Comparison of ENCODE assay signal across 13 mouse cellular contexts in genomic region chr5:117137594-117137993, GRCm38 (mm10). TPM values are rescaled to one million over a fixed set of nuclear protein-coding genes. Genes with fewer than 3 reads are reported as not detected.
DNase-seq lines count a peak whose midpoint lies in the region; ATAC-seq and TF ChIP-seq lines count a peak whose summit lies in the region.
"Had no signal": no experiment of that assay in that cellular context is flagged by ENCODE, and none has a peak within 500 bp of the region (broad histone marks: within the 10 kb centered on the region; RNA-seq: fewer than 3 reads in every experiment).

No protein-coding gene starts in this region.

- in situ Hi-C loops in CH12.LX (cut with MboI; ENCODE audit: low pct_ligation_motif_present, low pct_unique_long_range_greater_than_20kb, low sequenced_read_pairs), result loop anchor here (5.0 kb wide), 1 partner anchor 40 kb away; no protein-coding TSS in a partner anchor

- dilution Hi-C loops in CH12.LX (cut with MboI; ENCODE audit: extremely low pct_ligation_motif_present, extremely low pct_unique_long_range_greater_than_20kb, low sequenced_read_pairs), result no loop called here

- 64% methylated on average over 8 of the region's 8 CpGs for WGBS in intestine, embryonic 16.5 days
- 67% methylated on average over 8 of the region's 8 CpGs for WGBS in intestine, embryonic 15.5 days
- 20% methylated on average over 8 of the region's 8 CpGs for WGBS in liver, embryonic 12.5 days (ENCODE audit: insufficient replicate concordance)

- TF ChIP-seq RAD21 in CH12.LX (IDR thresholded peaks at IDR 0.05; ENCODE audit: low read depth, low read length) (no peak), MEL (IDR thresholded peaks at IDR 0.05; ENCODE audit: low read depth, low read length) (no peak)

- H3K27me3 ChIP-seq in intestine, embryonic 16.5 days (replicated peaks; ENCODE audit: control insufficient read depth, insufficient read depth, low read length), result no peaks in the 10 kb centered on the region
- H3K27me3 ChIP-seq in intestine, embryonic 15.5 days (replicated peaks), result no peaks in the 10 kb centered on the region
- H3K27me3 ChIP-seq in CH12.LX (replicated peaks) (no peaks in the 10 kb centered on the region), MEL (ENCODE audit: control insufficient read depth in 1 of 2, insufficient read depth in 2 of 2, low read length in 2 of 2) (no peaks in the 10 kb centered on the region)
- H3K27me3 ChIP-seq in liver, embryonic 12.5 days (replicated peaks), result no peaks in the 10 kb centered on the region
- H3K27me3 ChIP-seq: embryonic facial prominence, embryonic 13.5 days; forebrain, embryonic 15.5 days; limb, embryonic 12.5 days; neural tube, embryonic 13.5 days had no signal

- peaks cover 56% of the 10 kb centered on the region for H3K4me1 ChIP-seq in intestine, embryonic 16.5 days (ENCODE audit: control insufficient read depth, insufficient read depth, low read length)
- H3K4me1 ChIP-seq in intestine, embryonic 15.5 days (replicated peaks), result peaks cover 37% of the 10 kb centered on the region
- H3K4me1 ChIP-seq in CH12.LX (ENCODE audit: control insufficient read depth in 1 of 2, insufficient read depth in 2 of 2) (peaks cover 25 to 70% of the 10 kb centered on the region in 2 experiments), MEL (ENCODE audit: control insufficient read depth in 1 of 2, insufficient read depth in 2 of 2, low read length in 2 of 2) (peaks cover 13 to 35% of the 10 kb centered on the region in 2 experiments)
- peaks cover 96% of the 10 kb centered on the region for H3K4me1 ChIP-seq in liver, embryonic 12.5 days

- H3K4me3 ChIP-seq in intestine, embryonic 16.5 days (ENCODE audit: low read length), result no peak overlapping the region
- H3K4me3 ChIP-seq in intestine, embryonic 15.5 days (replicated peaks), result no peak overlapping the region
- H3K4me3 ChIP-seq in CH12.LX (replicated peaks in 1 of 3; ENCODE audit: low read depth in 2 of 3, low read length in 2 of 3, poor library complexity in 1 of 3) (no peak overlapping the region), MEL (ENCODE audit: control insufficient read depth in 1 of 2, insufficient read depth in 1 of 2, low read depth in 2 of 2, low read length in 2 of 2) (peak overlapping the region; percentile 39 to 76)
- peak overlapping the region; percentile 65 for H3K4me3 ChIP-seq in liver, embryonic 12.5 days
- H3K4me3 ChIP-seq in left cerebral cortex, adult 2 months, result no peak overlapping the region
- H3K4me3 ChIP-seq: embryonic facial prominence, embryonic 13.5 days; forebrain, embryonic 15.5 days; limb, embryonic 12.5 days; neural tube, embryonic 13.5 days had no signal

- intact Hi-C loops in left cerebral cortex, adult 2 months (cut with DNase I), result no loop called here

- H3K36me3 ChIP-seq in intestine, embryonic 16.5 days (ENCODE audit: control insufficient read depth, insufficient read depth, low read length), result no peaks in the 10 kb centered on the region
- H3K36me3 ChIP-seq in intestine, embryonic 15.5 days, result no peaks in the 10 kb centered on the region
- H3K36me3 ChIP-seq in CH12.LX (replicated peaks in 1 of 2; ENCODE audit: control insufficient read depth in 1 of 2, insufficient read depth in 1 of 2, low read length in 1 of 2) (peaks cover 0 to 39% of the 10 kb centered on the region in 2 experiments), MEL (ENCODE audit: control insufficient read depth in 1 of 2, insufficient read depth in 2 of 2, low read length in 2 of 2) (peaks cover 0 to 29% of the 10 kb centered on the region in 2 experiments)
- H3K36me3 ChIP-seq in liver, embryonic 12.5 days, result peaks cover 22% of the 10 kb centered on the region
- H3K36me3 ChIP-seq: embryonic facial prominence, embryonic 13.5 days; forebrain, embryonic 15.5 days; limb, embryonic 12.5 days; neural tube, embryonic 13.5 days had no signal

- DNase-seq in CH12.LX (ENCODE audit: extremely low read depth), result no peak
- DNase-seq in MEL (ENCODE audit: low read depth, low spot score), result peak; percentile 66
- DNase-seq in left cerebral cortex, adult 2 months (ENCODE audit: extremely low spot score in 1 of 2, low spot score in 2 of 2), result no peak
- no peak for DNase-seq in left cerebral cortex, adult 18-20 months (ENCODE audit: low spot score in 2 of 2)
- DNase-seq: cerebellum, adult 11-12 months had no signal

- peak overlapping the region; percentile 62 for H3K27ac ChIP-seq in intestine, embryonic 16.5 days (ENCODE audit: low read length)
- H3K27ac ChIP-seq in intestine, embryonic 15.5 days, result no peak overlapping the region
- no peak overlapping the region for H3K27ac ChIP-seq in CH12.LX (ENCODE audit: insufficient read depth, low read depth)
- H3K27ac ChIP-seq in MEL (ENCODE audit: control insufficient read depth, low read depth, low read length), result peak overlapping the region; percentile 91
- H3K27ac ChIP-seq in liver, embryonic 12.5 days, result peak overlapping the region; percentile 96
- H3K27ac ChIP-seq in left cerebral cortex, adult 2 months, result no peak overlapping the region
- H3K27ac ChIP-seq: embryonic facial prominence, embryonic 13.5 days; forebrain, embryonic 15.5 days; limb, embryonic 12.5 days; neural tube, embryonic 13.5 days had no signal

- peaks cover 57% of the 10 kb centered on the region for H3K79me2 ChIP-seq in CH12.LX (replicated peaks; ENCODE audit: control insufficient read depth, extremely low read depth, insufficient read depth, poor library complexity, severe bottlenecking)
- peaks cover 74% of the 10 kb centered on the region for H3K79me2 ChIP-seq in MEL (ENCODE audit: control insufficient read depth, insufficient read depth, low read length, poor library complexity)

- no peaks in the 10 kb centered on the region for H3K9me3 ChIP-seq in intestine, embryonic 16.5 days (ENCODE audit: control insufficient read depth, low read length)
- H3K9me3 ChIP-seq in intestine, embryonic 15.5 days, result no peaks in the 10 kb centered on the region
- H3K9me3 ChIP-seq in CH12.LX (replicated peaks; ENCODE audit: low read length) (no peaks in the 10 kb centered on the region), MEL (replicated peaks; ENCODE audit: insufficient read depth, low read length) (no peaks in the 10 kb centered on the region)
- no peaks in the 10 kb centered on the region for H3K9me3 ChIP-seq in liver, embryonic 12.5 days (replicated peaks)
- H3K9me3 ChIP-seq: embryonic facial prominence, embryonic 13.5 days; forebrain, embryonic 15.5 days; limb, embryonic 12.5 days; neural tube, embryonic 13.5 days had no signal

- no peak overlapping the region for H3K9ac ChIP-seq in intestine, embryonic 16.5 days (ENCODE audit: low read depth, low read length)
- no peak overlapping the region for H3K9ac ChIP-seq in intestine, embryonic 15.5 days
- H3K9ac ChIP-seq in CH12.LX (ENCODE audit: insufficient read depth, low read depth), result no peak overlapping the region
- peak overlapping the region; percentile 72 for H3K9ac ChIP-seq in MEL (ENCODE audit: control insufficient read depth, low read depth, low read length, poor library complexity, severe bottlenecking)
- H3K9ac ChIP-seq in liver, embryonic 12.5 days, result peak overlapping the region; percentile 77
- H3K9ac ChIP-seq: embryonic facial prominence, embryonic 13.5 days; forebrain, embryonic 15.5 days; limb, embryonic 12.5 days; neural tube, embryonic 13.5 days had no signal

- no peak for TF ChIP-seq EP300 in CH12.LX (IDR thresholded peaks at IDR 0.05; ENCODE audit: low read length)
- peak in 1 of 2 experiments; percentile 5; a peak in 1 of 4 replicates for TF ChIP-seq EP300 in MEL (IDR thresholded peaks at IDR 0.05; ENCODE audit: low read depth in 1 of 2, low read length in 2 of 2)

- no peak for TF ChIP-seq CTCF in CH12.LX (conservative IDR thresholded peaks at IDR 0.05 in 1 of 2, IDR thresholded peaks at IDR 0.05 in 1 of 2; ENCODE audit: low read depth in 2 of 2, low read length in 2 of 2)
- no peak for TF ChIP-seq CTCF in MEL (IDR thresholded peaks at IDR 0.05 in 2 of 3, conservative IDR thresholded peaks at IDR 0.05 in 1 of 3; ENCODE audit: control insufficient read depth in 1 of 3, insufficient read depth in 1 of 3, low read depth in 2 of 3, low read length in 3 of 3, poor library complexity in 1 of 3, severe bottlenecking in 1 of 3)
- TF ChIP-seq CTCF in left cerebral cortex, adult 2 months (IDR thresholded peaks at IDR 0.05), result no peak

- no peak for TF ChIP-seq POLR2A in CH12.LX (IDR thresholded peaks at IDR 0.05; ENCODE audit: low read depth, low read length)
- TF ChIP-seq POLR2A in MEL (IDR thresholded peaks at IDR 0.05; ENCODE audit: control insufficient read depth in 1 of 2, insufficient read depth in 1 of 2, low read depth in 1 of 2, low read length in 2 of 2, poor library complexity in 1 of 2), result no peak

- ATAC-seq in intestine, embryonic 16.5 days, result no peak
- ATAC-seq in intestine, embryonic 15.5 days, result no peak
- peak; percentile 62 for ATAC-seq in liver, embryonic 12.5 days
- ATAC-seq: CD4-positive, CD25-positive, alpha-beta regulatory T cell, adult 4 months; forebrain, embryonic 15.5 days had no signal

- no peak overlapping the region for H3K4me2 ChIP-seq in intestine, embryonic 16.5 days (ENCODE audit: low read depth, low read length)
- H3K4me2 ChIP-seq in intestine, embryonic 15.5 days (replicated peaks), result no peak overlapping the region
- H3K4me2 ChIP-seq in CH12.LX (ENCODE audit: insufficient read depth, low read depth, poor library complexity, severe bottlenecking), result peak overlapping the region; percentile 47; the same call in 1 of the 2 replicates
- peak overlapping the region; percentile 89 for H3K4me2 ChIP-seq in liver, embryonic 12.5 days
- H3K4me2 ChIP-seq: embryonic facial prominence, embryonic 13.5 days; forebrain, embryonic 15.5 days; limb, embryonic 12.5 days; neural tube, embryonic 13.5 days had no signal

RNA-seq across cellular contexts. Expression of gene Taok3, which starts 17.7 kb away (rescaled TPM):
- 51.5 and 53.7 TPM in 2 replicates for polyA plus RNA-seq in intestine, embryonic 16.5 days (2015; fragmentation: Nextera tagmentation; extraction: Ambion mirVana)
- 44.9 and 45.0 TPM in 2 replicates for polyA plus RNA-seq in intestine, embryonic 15.5 days (2015; fragmentation: Nextera tagmentation; extraction: Ambion mirVana)
- total RNA-seq in CH12.LX (2012; rRNA removed), result 17.4 and 18.6 TPM in 2 replicates
- total RNA-seq in CH12.LX (2014; rRNA removed), result 7.2 and 8.3 TPM in 2 replicates
- polyA plus RNA-seq in CH12.LX (2012; ENCODE audit: insufficient read length, low read depth), result 34.6 and 35.0 TPM in 2 replicates
- total RNA-seq in MEL (2012; rRNA removed), result 32.1 and 33.7 TPM in 2 replicates
- 10 to 100 TPM in 1 of 2 experiments, not detected in 1; 79.2 TPM for polyA plus RNA-seq in MEL (2012; ENCODE audit: insufficient read depth in 1 of 2, insufficient read length in 2 of 2, low read depth in 1 of 2, low replicate concordance in 2 of 2, missing spikeins in 1 of 2)
- polyA plus RNA-seq in liver, embryonic 12.5 days (2016; fragmentation: Nextera tagmentation; extraction: Ambion mirVana), result 67.9 and 68.6 TPM in 2 replicates
- 10 to 100 TPM; 52.5 to 54.7 TPM for total RNA-seq in left cerebral cortex, adult 2 months (2021)
- total RNA-seq in left cerebral cortex, adult 18-20 months (2021), result 10 to 100 TPM; 53.8 to 54.3 TPM

RNA-seq across cellular contexts. Expression of gene Suds3, which starts 21.7 kb away (rescaled TPM):
- polyA plus RNA-seq in intestine, embryonic 16.5 days (2015; fragmentation: Nextera tagmentation; extraction: Ambion mirVana), result 20.9 and 53.6 TPM in 2 replicates
- polyA plus RNA-seq in intestine, embryonic 15.5 days (2015; fragmentation: Nextera tagmentation; extraction: Ambion mirVana), result 72.7 and 73.7 TPM in 2 replicates
- total RNA-seq in CH12.LX (2012; rRNA removed) (54.2 and 64.9 TPM in 2 replicates), CH12.LX (2014; rRNA removed) (68.1 and 70.9 TPM in 2 replicates), MEL (2012; rRNA removed) (64.6 and 67.8 TPM in 2 replicates)
- polyA plus RNA-seq in CH12.LX (2012; ENCODE audit: insufficient read length, low read depth) (103 and 134 TPM in 2 replicates), MEL (2012; ENCODE audit: insufficient read depth in 1 of 2, insufficient read length in 2 of 2, low read depth in 1 of 2, low replicate concordance in 2 of 2, missing spikeins in 1 of 2) (100 to 1,000 TPM in 1 of 2 experiments, not detected in 1; 102 TPM)
- 61.2 and 66.4 TPM in 2 replicates for polyA plus RNA-seq in liver, embryonic 12.5 days (2016; fragmentation: Nextera tagmentation; extraction: Ambion mirVana)
- 100 to 1,000 TPM; 117 to 141 TPM for total RNA-seq in left cerebral cortex, adult 2 months (2021)
- 100 to 1,000 TPM; 141 to 142 TPM for total RNA-seq in left cerebral cortex, adult 18-20 months (2021)

Comparison
In these comparisons a context has a peak if more than half of its experiments do, and no peak if none do; other contexts are left out.
1. H3K27ac ChIP-seq: peak in intestine, embryonic 16.5 days (single experiment), MEL (single experiment) and liver, embryonic 12.5 days (single experiment); none in intestine, embryonic 15.5 days (single experiment), CH12.LX (single experiment) and left cerebral cortex, adult 2 months (single experiment).
2. H3K4me2 ChIP-seq: peak in CH12.LX (single experiment) and liver, embryonic 12.5 days (single experiment); none in intestine, embryonic 16.5 days (single experiment) and intestine, embryonic 15.5 days (single experiment).
3. H3K4me3 ChIP-seq: peak in MEL (2 of 2) and liver, embryonic 12.5 days (single experiment); none in intestine, embryonic 16.5 days (single experiment), intestine, embryonic 15.5 days (single experiment), CH12.LX (0 of 3) and left cerebral cortex, adult 2 months (single experiment).
4. H3K9ac ChIP-seq: peak in MEL (single experiment) and liver, embryonic 12.5 days (single experiment); none in intestine, embryonic 16.5 days (single experiment), intestine, embryonic 15.5 days (single experiment) and CH12.LX (single experiment).